Mouse (Mus musculus): ENCODE data around the gene Dbn1.

DNA sequence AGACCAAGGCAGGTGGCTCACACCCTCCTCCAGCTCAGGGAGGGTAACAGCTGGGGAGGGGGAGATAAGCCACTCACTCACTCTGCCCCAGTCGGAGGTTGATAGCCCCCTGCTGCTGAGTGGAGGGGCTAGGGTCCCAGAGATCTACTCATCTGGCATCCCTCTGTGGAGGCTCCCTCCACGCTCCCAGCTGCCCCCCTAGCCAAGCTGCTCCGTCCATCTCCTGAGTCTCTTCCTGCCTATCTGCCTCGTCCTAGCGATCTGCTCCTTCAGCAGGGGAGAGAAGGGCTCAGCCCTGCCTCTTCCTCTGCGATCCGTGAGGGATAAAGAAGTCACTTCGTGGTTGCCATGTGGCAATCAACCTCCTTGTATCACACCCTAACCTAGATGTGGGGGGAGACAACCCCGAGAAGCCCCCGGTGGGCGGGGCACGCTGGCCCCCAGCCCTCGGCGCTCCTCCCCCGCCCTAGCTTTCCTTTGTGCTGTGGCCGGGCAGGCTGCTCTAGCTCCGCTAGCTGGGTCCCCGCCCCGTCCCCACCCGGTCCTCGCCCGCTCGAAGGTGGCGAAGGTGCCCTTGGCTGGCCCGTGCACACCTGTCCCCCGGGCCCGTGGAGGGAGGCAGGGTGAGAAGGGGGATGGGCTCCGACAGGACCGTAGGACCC, 864 bp downstream of the Dbn1 start:
- TF ChIP-seq POLR2A (IDR thresholded peaks at IDR 0.05; ENCODE audit: low read depth, low read length): no peak
- TF ChIP-seq MAX (IDR thresholded peaks at IDR 0.05; ENCODE audit: low read length): no peak
- TF ChIP-seq ZC3H11A (IDR thresholded peaks at IDR 0.05; ENCODE audit: low read depth, low read length): no peak
- no peak for TF ChIP-seq E2F4 (IDR thresholded peaks at IDR 0.05; ENCODE audit: insufficient replicate concordance, low read depth, low read length)
- TF ChIP-seq CTCF (conservative IDR thresholded peaks at IDR 0.05 in 1 of 2, IDR thresholded peaks at IDR 0.05 in 1 of 2; ENCODE audit: low read depth in 2 of 2, low read length in 2 of 2): no peak
- no peak for TF ChIP-seq RAD21 (IDR thresholded peaks at IDR 0.05; ENCODE audit: low read depth, low read length)
- TF ChIP-seq MYC (IDR thresholded peaks at IDR 0.05; ENCODE audit: low read depth, low read length): no peak
- no peak for TF ChIP-seq EP300 (IDR thresholded peaks at IDR 0.05; ENCODE audit: low read length)
- no peak for TF ChIP-seq USF1 (IDR thresholded peaks at IDR 0.05; ENCODE audit: low read depth, low read length)
- TF ChIP-seq POLR2AphosphoS2 (IDR thresholded peaks at IDR 0.05; ENCODE audit: low read depth, low read length): no peak
- no peak for TF ChIP-seq ELF1 (IDR thresholded peaks at IDR 0.05; ENCODE audit: low read depth, low read length)
- no peak for TF ChIP-seq HCFC1 (IDR thresholded peaks at IDR 0.05; ENCODE audit: low read depth, low read length)
- no peak for TF ChIP-seq RCOR1 (conservative IDR thresholded peaks at IDR 0.05; ENCODE audit: low read depth, low read length)
- TF ChIP-seq JUND (conservative IDR thresholded peaks at IDR 0.05; ENCODE audit: low read depth, low read length): no peak
